Mouse (Mus musculus): ENCODE results near the gene Klk11. TPM values are rescaled to one million over a fixed set of nuclear protein-coding genes. Genes with fewer than 3 reads are reported as not detected.

Klk11 gene
- not detected in 2 replicates for total RNA-seq (2021)
- long read RNA-seq, result 0 reads

DNA sequence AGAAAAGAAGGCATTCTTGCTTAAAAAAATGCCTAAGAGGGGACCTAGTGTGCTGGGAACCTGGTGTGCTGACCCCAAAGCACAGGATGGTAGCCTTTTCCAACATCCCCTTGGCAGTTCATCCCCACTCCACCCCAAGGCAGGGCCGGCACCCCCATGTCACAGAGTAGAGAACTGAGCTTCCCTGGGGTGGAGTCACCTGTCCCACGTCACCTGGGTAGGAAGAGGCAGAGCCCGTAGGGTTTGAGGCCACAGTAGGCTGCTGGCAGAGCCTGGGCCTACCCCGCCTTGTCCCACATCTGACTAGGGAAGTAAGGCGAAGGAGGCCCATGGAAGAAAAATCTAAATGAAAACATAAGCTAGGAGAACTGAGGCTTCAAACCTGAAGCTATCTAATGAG is at the start of gene Klk11:
TSS of gene Klk11 (plus strand) at position 241 of the 400 bp plus-strand sequence.
- no peak for DNase-seq

DNA sequence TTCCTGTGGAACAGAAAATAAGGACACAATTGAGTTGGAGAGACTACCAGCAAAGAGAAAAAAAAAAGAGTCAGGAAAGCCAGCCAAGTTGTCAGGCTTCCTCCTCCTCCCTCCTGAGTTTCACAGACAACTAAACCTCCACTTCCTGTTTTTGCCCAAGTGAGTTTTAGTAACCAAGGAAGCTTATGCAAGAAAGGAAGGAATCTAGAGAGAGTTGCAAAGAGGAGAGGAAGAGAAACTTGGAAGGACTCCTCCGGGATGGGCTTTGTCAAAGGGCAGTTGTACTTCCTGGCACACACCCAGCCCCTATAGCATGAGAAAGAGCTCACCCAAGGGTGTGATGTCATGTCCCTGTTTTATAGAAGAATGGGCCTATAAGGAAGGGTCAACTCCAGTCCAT is 26.6 kb upstream of the Klk11 start:
- no peak for DNase-seq

- DNase-seq, result no peak
These were observed 21.6 kb upstream of the Klk11 start for GRCm38 (mm10) chr7:43752806-43753205.

- no peak for DNase-seq
These were observed 7.9 kb upstream of the Klk11 start for GRCm38 (mm10) chr7:43766484-43766883.

- no peak for DNase-seq
These were observed 5.8 kb upstream of the Klk11 start, which contains the start of gene Klk12 for GRCm38 (mm10) chr7:43768597-43768996. Gene Klk12, plus strand, starts transcription at chr7:43768897.

DNA sequence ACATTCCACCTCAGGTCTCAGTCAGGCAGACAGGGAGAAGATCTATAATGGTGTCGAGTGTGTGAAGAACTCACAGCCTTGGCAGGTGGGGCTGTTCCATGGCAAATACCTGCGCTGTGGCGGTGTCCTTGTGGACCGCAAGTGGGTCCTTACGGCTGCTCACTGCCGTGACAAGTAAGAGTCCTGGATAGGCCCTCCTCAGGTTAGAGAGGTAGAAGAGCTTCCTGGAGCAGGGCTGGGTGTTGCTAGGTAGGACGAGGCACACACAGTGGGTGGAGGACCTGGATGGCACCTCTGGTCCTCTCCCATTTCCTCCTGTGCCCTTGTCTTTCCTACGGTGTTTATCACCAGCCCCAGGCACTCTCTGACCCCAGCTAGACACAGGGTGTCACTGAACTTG is 4.8 kb upstream of the Klk11 start:
- no peak for DNase-seq

DNA sequence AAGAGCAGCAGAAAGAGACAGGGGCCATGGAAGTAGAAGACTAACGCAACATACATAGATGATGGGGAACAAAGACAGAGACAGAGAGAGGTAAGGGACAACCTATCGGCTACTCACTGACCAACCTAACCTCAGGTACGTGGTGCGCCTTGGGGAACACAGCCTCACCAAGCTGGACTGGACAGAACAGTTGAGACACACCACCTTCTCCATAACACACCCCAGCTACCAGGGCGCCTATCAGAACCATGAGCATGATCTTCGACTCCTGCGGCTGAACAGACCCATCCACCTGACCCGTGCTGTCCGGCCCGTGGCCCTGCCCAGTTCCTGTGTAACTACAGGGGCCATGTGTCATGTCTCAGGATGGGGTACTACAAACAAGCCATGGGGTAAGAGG is 3.7 kb upstream of the Klk11 start:
- DNase-seq, result no peak

DNA sequence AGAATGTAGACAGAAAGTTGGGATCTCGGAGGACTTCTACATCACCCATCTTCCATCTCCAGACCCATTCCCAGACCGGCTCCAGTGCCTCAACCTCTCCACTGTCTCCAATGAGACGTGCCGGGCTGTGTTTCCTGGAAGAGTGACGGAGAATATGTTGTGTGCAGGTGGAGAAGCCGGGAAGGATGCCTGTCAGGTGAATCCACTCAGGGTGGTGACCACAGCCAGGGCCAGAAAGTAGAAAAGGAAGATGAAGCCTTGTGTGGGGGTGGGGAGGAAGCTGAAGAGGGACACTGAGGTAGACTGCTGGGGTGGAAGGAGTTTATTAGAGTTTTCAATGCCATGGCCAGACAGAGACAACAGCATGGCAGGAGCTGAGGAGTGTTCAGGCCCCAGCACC is 2.5 kb upstream of the Klk11 start:
- DNase-seq, result no peak

- DNase-seq, result no peak
These were observed 1.5 kb upstream of the Klk11 start for GRCm38 (mm10) chr7:43772901-43773300.

DNA sequence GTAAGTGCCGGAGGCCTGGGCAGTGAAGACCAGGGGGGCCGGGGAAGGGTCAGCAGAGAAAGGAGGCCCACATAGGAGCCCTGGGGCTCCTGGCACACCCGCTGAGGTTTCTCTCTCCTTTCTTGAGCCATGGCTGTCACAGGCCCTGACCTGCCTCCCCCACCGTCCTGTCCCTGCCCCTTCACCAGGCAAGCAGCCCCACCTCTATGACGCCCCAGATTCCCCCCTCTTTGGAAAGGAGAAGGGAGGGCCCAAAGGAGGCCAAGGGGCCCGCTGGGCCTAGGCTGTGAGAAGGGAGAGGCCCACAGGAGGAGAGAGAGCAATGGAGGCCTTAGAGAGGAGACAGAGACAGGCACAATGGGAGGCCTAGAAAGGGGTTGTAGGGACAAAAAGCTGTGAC is 398 bp downstream of the Klk11 start:
- no peak for DNase-seq

DNA sequence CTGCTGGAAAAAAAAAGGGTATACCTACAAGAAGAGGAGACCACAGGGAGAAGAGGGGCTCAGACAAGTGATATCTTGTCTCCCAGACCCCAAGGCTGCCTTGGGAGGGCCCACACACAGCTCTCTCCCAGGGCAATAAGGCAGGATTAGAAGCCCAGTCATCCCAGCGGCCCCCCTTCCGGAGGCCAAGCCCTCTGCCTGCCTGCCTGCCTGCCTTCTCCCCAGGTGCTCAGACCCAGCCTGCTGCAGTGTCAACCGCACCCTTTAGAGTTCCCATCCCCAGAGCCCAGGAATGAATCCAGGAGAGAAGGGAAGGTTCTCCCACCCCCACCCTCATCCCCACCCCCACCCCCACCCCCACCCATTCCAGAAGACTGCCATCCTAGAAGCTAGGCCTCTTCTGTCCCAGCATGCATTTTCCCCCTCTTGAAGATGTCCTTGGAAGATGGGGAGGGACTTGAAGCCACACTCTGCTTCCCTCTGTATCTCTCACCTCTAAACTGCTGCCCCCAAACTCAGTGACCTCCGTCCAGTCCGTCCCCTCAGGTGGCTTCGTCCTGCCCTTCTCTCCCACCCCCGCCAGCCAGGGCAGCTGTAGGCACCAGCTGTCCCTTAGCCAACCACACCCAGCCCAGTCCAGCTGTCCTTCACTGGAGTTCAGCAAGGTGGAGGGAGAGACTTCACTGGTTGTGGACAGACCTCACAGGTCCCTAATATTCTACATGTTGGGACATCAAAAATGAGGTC is 1.1 kb downstream of the Klk11 start:
- no peak for DNase-seq

DNA sequence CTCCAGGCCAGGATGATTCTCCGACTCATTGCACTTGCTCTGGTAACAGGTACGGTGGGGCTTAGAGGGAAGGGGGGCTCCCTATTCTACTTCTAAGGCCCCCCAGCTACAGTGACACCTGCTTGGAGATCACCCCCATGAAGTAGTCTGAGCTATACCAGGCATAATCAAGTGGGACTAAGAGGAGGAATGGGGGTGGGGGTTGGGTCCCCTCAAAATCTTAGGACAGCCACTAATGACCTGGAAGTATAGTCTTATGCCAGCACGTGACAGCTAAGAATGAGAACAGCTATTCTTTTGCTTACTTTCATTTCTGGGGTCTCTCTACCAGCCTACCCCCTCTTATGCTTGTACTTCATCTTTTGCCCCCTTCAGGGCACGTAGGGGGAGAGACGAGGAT is 2.1 kb downstream of the Klk11 start:
- DNase-seq, result no peak

- no peak for DNase-seq
These were observed 3.0 kb downstream of the Klk11 start for GRCm38 (mm10) chr7:43777423-43777822.

DNA sequence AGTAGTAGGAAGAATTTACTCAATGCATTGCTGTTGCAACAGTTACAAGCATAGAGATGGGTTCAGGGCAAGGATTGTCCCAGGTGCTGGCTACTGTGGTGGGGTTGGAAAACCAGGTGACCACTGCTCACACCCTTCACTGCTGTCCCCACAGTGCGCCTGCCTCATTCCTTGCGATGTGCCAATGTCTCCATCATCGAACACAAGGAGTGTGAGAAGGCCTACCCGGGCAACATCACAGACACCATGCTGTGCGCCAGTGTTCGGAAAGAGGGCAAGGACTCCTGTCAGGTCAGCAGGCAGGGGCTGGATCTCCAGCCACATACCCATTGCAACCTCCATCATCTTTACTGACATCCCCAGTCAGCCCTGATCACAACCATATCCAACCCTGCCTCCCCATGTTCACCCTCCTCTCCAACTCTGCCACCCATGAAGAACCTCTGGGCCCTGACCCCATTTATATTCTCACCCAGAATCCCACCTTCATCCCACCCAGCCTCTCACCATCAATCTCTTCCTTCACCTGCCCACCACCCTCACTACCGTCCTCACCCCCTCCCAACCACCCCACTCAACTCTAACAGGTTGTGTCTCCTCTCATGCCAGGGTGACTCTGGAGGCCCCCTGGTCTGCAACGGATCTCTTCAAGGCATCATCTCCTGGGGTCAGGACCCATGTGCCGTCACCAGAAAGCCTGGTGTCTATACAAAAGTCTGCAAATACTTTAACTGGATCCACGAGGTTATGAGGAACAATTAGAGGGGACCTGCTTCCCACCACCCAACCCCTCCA is 4.0 kb downstream of the Klk11 start:
- DNase-seq, result no peak

GRCm38 (mm10) chr7:43780241-43780640 is 5.8 kb downstream of the Klk11 start:
- DNase-seq, result no peak

- no peak for DNase-seq
These were observed 6.3 kb downstream of the Klk11 start, which contains the start of gene Klk10 for GRCm38 (mm10) chr7:43780746-43781145. Gene Klk10, plus strand, starts transcription at chr7:43781035.

DNA sequence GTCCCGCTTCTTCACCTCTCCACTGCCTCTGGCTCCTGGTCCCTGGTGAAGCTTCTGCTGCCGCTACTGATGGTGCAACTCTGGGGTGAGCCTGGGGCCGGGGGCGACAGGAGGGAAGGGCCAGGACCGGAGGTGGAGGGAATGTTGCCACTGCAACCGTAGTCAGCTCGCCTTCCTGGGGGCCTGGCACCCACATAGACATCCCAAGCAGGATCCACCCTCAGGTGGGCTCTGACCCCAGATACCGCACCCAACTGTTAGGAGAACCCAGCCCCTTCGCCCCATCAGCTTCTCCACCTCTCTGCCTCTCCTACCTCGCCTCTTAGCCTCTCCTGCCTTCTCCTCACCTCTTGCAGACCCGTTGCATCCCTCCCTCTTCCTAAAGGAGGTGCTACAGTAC is 7.1 kb downstream of the Klk11 start:
- DNase-seq, result no peak

DNA sequence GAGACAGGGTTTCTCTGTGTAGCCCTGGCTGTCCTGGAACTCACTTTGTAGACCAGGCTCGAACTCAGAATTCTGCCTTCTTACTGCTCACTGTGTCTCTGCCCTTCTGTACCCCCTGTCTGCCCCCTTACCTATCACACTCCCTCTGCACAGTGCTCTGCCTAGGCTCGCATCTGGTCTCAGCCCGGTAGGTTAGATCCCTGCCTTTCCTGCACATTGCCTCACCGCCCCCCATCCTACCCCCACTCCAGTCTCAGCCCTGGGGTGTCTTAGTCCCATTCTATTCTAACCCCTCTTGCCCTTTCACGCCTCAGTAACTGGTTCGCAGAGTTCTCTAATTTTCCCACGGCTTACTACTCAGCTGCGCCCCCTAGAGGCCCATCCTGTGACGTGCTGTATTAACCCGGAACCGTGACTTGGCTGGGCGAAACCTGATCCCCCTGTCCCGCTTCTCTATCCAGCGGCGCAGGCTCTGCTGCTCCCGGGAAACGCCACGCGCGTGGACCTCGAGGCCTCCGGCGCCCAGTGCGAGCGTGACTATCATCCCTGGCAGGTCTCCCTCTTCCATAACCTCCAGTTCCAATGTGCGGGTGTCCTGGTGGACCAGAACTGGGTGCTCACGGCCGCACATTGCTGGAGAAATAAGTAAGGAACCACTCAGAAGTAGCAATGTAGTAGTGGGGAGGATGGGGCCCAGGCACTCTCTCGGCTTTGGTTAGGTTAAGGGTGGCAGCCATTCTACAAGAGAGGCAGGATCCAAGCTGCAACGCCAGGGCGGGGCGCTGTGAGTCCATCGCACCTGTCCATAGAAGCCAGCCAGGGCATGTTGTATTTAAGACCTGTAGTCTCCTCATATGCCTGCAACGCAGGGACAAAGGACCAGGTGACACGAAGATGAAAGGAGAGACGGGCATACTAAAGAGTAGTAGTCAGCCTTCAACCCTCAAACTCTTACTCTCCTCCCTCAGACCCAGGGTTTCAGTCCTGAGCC is 8.2 kb downstream of the Klk11 start:
- DNase-seq, result peak; percentile 78

DNA sequence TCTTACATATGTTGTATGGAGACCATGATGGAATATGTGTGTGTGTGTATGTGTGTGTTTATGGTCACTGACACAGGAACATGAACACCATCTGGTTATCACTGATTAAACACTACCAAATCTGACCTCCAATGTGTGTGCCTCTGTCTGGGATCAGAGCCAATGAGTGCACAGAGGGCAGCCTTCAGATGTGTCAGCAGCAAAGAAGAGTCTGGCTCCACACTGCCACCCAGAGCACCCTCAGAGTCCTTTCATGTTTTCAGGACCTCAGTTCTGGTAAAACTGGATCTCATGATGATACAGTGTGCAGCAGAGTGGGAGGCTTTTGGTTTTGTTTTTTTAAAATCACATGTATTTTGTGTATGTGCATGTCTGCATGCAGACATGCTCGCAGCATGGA is 10.9 kb downstream of the Klk11 start:
- DNase-seq, result peak; percentile 37

- DNase-seq, result no peak
These were observed 13.7 kb downstream of the Klk11 start for GRCm38 (mm10) chr7:43788096-43788495.

GRCm38 (mm10) chr7:43789295-43789694 is 14.9 kb downstream of the Klk11 start:
- no peak for DNase-seq

GRCm38 (mm10) chr7:43791591-43791990 is 17.2 kb downstream of the Klk11 start, which contains the start of gene Klk9:
Gene Klk9, plus strand, starts transcription at chr7:43791891.
- no peak for DNase-seq

Measured in adrenal gland, postnatal 25 days (tissue).